Mouse (Mus musculus) neural tube, embryonic 11.5 days (tissue): ENCODE measurements around the gene Gm525. TPM values are rescaled to one million over a fixed set of nuclear protein-coding genes. Genes with fewer than 3 reads are reported as not detected.
A peak's percentile ranks its signal among the peaks of the same experiment; 100 is the strongest.

Source experiments
- ATAC-seq: fragments of 200-750 bp; cut with Nextera tagmentation; 2 replicates; pipeline ENCODE4 v1.8.0; 2017; ENCODE audit warnings: moderate number of reproducible peaks, mild to moderate bottlenecking, moderate TSS enrichment, moderate library complexity; ENCODE audit not compliant: insufficient read depth, low FRiP score, low TSS enrichment
- DNase-seq: peaks from one replicate; pipeline ENCODE4 v3.0.0-alpha.2; 2015; ENCODE audit warnings: low spot score
- H3K27ac ChIP-seq: fragments of 300-500 bp; sonication (generic); 2 replicates; pipeline ENCODE4 v1.5.1; 2014; ENCODE audit warnings: low read depth, mild to moderate bottlenecking, low read length
- H3K27me3 ChIP-seq: fragments of 300-500 bp; sonication (generic); 2 replicates; pipeline ENCODE4 v1.6.1; 2014; ENCODE audit warnings: mild to moderate bottlenecking, low read length, mixed read lengths; ENCODE audit not compliant: control insufficient read depth, insufficient read depth
- H3K36me3 ChIP-seq: fragments of 300-500 bp; sonication (generic); 2 replicates; pipeline ENCODE4 v1.6.1; 2014; ENCODE audit warnings: mild to moderate bottlenecking, low read length, moderate library complexity, mixed read lengths; ENCODE audit not compliant: control insufficient read depth, insufficient read depth
- H3K4me1 ChIP-seq: fragments of 300-500 bp; sonication (generic); 2 replicates; pipeline ENCODE4 v1.6.1; 2014; ENCODE audit warnings: low read length, mixed read lengths; ENCODE audit not compliant: control insufficient read depth, insufficient read depth
- H3K4me2 ChIP-seq: fragments of 300-500 bp; sonication (generic); 2 replicates; pipeline ENCODE4 v1.6.1; 2014; ENCODE audit warnings: low read depth, mild to moderate bottlenecking, moderate library complexity
- H3K4me3 ChIP-seq: fragments of 300-500 bp; sonication (generic); 2 replicates; pipeline ENCODE4 v1.5.1; 2014; ENCODE audit warnings: low read depth, low read length
- H3K9ac ChIP-seq: fragments of 300-500 bp; sonication (generic); 2 replicates; pipeline ENCODE4 v1.6.1; 2014; ENCODE audit warnings: mild to moderate bottlenecking, low read length
- H3K9me3 ChIP-seq: fragments of 300-500 bp; sonication (generic); 2 replicates; pipeline ENCODE4 v1.6.1; 2016; ENCODE audit warnings: low read length; ENCODE audit not compliant: control insufficient read depth
- WGBS: fragments of 180-500 bp; shearing (Covaris S2); extraction: QIAGEN DNeasy Blood & Tissue Kit; methylation state at CpG from one replicate; pipeline ENCODE4 v1.1.7; 2014; 5-methylcytosine and 5-hydroxymethylcytosine counted together
- polyA plus RNA-seq: library from polyadenylated mRNA; unstranded; fragments of >200 nt; fragmentation: Nextera tagmentation; extraction: Ambion mirVana; gene quantifications from 2 replicates; pipeline ENCODE4 v1.2.1, GENCODE M21; 2014

The Gm525 gene
- polyA plus RNA-seq = not detected in 2 replicates

DNA sequence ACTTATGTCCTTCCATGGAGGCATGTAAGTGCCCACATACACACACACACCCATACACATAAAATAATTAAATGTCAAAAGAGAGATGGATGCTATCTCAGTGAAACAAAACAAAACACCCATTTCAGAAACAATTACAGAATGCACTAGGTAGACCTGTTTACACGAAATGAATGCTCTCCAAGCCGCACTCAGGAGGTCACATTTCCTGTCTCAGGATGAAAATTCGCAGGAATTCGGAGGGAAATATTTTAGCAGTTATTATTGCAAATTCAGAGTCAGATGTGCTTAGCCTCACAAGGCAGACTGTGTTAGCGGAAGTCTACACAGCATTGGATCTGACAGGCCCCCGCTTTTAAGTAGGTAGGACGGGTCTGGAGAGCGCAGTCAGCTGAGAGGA is at the start of gene Gm525:
Gene Gm525, plus strand, starts transcription at position 301 of the 400 bp plus-strand sequence.
- Histone ChIP-seq H3K4me3 (no peak within 1 kb of the TSS), H3K9ac (no peak within 1 kb of the TSS), H3K36me3 (no peaks in the 10 kb centered on the region), H3K9me3 (no peaks in the 10 kb centered on the region), H3K4me1 (no peaks in the 10 kb centered on the region), H3K27ac (no peak within 1 kb of the TSS), H3K27me3 (no peaks in the 10 kb centered on the region), H3K4me2 (no peak within 1 kb of the TSS)
- no peak for ATAC-seq
- WGBS = 91% methylated on average over 8 of the region's 8 CpGs
- DNase-seq = no peak

GRCm38 (mm10) chr11:89024181-89024881 is 49.3 kb upstream of the Gm525 start:
- WGBS = 75% methylated on average over 11 of the region's 11 CpGs
- Histone ChIP-seq H3K4me1 (no peaks in the 10 kb centered on the region), H3K27me3 (no peaks in the 10 kb centered on the region), H3K9ac (no peak overlapping the region), H3K27ac (no peak overlapping the region), H3K4me2 (no peak overlapping the region), H3K9me3 (no peaks in the 10 kb centered on the region), H3K4me3 (no peak overlapping the region), H3K36me3 (no peaks in the 10 kb centered on the region)
- no peak for ATAC-seq
- DNase-seq = peak; percentile 26

DNA sequence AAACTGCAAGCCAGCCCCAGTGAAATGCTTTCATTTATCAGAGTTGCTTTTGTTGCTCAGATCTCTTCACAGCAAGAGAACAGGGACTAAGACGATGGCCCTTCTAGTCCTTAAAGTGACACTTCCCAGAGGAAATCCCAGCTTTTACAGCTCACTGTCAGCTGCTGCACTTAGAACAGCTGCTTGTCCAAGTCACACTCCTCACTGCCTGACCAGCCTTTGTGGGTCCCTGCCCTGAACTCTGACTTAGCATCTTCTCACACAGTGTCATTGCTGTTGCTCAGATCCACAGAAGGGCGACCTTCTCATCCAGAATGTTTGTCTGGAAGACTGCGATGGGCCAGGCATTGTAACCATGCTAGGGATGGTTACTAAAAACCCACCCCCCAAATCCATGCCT is 48.0 kb upstream of the Gm525 start:
- ATAC-seq = no peak
- WGBS = 85% methylated on average over 3 of the region's 3 CpGs

GRCm38 (mm10) chr11:89026117-89026516 is 47.5 kb upstream of the Gm525 start:
- H3K36me3 ChIP-seq = no peaks in the 10 kb centered on the region
- no peak overlapping the region for H3K27ac ChIP-seq
- ATAC-seq = no peak
- no peak overlapping the region for H3K4me2 ChIP-seq
- no peaks in the 10 kb centered on the region for H3K4me1 ChIP-seq
- DNase-seq = no peak
- WGBS = 94% methylated on average over 3 of the region's 3 CpGs
- H3K9me3 ChIP-seq = no peaks in the 10 kb centered on the region
- no peak overlapping the region for H3K4me3 ChIP-seq
- H3K27me3 ChIP-seq = no peaks in the 10 kb centered on the region
- H3K9ac ChIP-seq = no peak overlapping the region

More for the DNA sequence above, 48.0 kb upstream of the Gm525 start:
- no peak for DNase-seq
- Histone ChIP-seq H3K4me2 (no peak overlapping the region), H3K27me3 (no peaks in the 10 kb centered on the region), H3K4me3 (no peak overlapping the region), H3K27ac (no peak overlapping the region), H3K9ac (no peak overlapping the region), H3K36me3 (no peaks in the 10 kb centered on the region), H3K9me3 (no peaks in the 10 kb centered on the region), H3K4me1 (no peaks in the 10 kb centered on the region)

GRCm38 (mm10) chr11:89027955-89028361 is 45.7 kb upstream of the Gm525 start:
- Histone ChIP-seq H3K4me2 (no peak overlapping the region), H3K9me3 (no peaks in the 10 kb centered on the region), H3K9ac (no peak overlapping the region), H3K36me3 (no peaks in the 10 kb centered on the region), H3K4me3 (no peak overlapping the region), H3K4me1 (no peaks in the 10 kb centered on the region), H3K27me3 (no peaks in the 10 kb centered on the region), H3K27ac (no peak overlapping the region)
- WGBS = 68% methylated on average over 10 of the region's 10 CpGs
- ATAC-seq (no peak), DNase-seq (no peak)

DNA sequence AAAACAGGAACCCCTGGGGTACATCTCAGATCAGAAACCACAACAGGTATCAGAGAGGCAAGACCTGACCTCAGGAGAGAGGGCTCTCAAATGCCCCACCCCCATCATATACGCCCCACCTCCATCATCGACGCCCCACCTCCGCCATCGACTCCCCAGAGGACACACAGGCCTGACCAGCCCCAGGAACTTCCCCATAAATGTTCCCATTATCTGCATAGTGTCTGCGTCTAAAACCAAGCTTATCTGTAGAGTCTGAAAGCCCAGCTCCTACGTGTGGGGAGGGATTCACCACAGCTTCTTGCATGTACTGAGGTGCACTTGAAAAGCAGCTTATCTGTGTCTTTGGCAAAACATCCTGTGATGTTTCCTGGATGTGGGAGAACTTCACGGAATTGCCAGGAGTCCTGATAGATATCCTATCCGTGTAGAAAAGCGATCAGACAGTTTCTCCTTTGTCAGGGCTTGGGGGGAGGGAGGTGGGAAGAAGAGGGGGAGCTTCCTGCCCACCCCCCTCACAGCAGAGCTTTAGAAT is 44.7 kb upstream of the Gm525 start:
- 66% methylated on average over 10 of the region's 10 CpGs for WGBS
- no peak for ATAC-seq
- H3K9me3 ChIP-seq = no peaks in the 10 kb centered on the region

GRCm38 (mm10) chr11:89030552-89030951 is 43.1 kb upstream of the Gm525 start:
- WGBS = 77% methylated on average over 6 of the region's 6 CpGs
- Histone ChIP-seq H3K36me3 (no peaks in the 10 kb centered on the region), H3K27ac (no peak overlapping the region), H3K4me3 (no peak overlapping the region), H3K9me3 (no peaks in the 10 kb centered on the region), H3K9ac (no peak overlapping the region), H3K4me2 (no peak overlapping the region), H3K27me3 (no peaks in the 10 kb centered on the region), H3K4me1 (no peaks in the 10 kb centered on the region)
- ATAC-seq = no peak
- no peak for DNase-seq

More for the DNA sequence above, 44.7 kb upstream of the Gm525 start:
- Histone ChIP-seq H3K36me3 (no peaks in the 10 kb centered on the region), H3K27ac (no peak overlapping the region), H3K4me1 (no peaks in the 10 kb centered on the region), H3K27me3 (no peaks in the 10 kb centered on the region), H3K4me3 (no peak overlapping the region), H3K4me2 (no peak overlapping the region), H3K9ac (no peak overlapping the region)
- no peak for DNase-seq

DNA sequence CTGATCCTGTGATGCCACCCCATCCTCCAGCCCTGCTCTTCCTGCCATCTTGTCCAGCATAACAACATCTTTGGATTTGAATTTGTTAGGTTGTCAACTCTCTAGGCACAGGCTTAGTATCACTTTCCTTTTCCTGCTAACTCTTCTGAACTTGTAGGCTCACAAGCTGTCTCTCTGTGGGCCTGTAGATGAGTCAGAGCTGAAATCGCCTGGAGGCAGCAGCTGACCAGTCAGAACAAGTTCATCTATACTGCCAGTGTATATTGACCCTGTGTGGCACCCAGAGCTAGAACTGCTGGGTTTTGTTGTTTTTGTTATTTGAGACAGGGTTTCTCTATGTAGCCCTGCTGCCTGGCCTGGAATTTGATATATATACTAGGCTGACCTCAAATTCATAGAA is 42.5 kb upstream of the Gm525 start:
- Histone ChIP-seq H3K4me2 (no peak overlapping the region), H3K27me3 (no peaks in the 10 kb centered on the region), H3K4me1 (no peaks in the 10 kb centered on the region), H3K9me3 (no peaks in the 10 kb centered on the region), H3K9ac (no peak overlapping the region), H3K36me3 (no peaks in the 10 kb centered on the region), H3K27ac (no peak overlapping the region), H3K4me3 (no peak overlapping the region)
- WGBS = 67% methylated on average over 1 of the region's 1 CpGs
- ATAC-seq = no peak
- DNase-seq = no peak

DNA sequence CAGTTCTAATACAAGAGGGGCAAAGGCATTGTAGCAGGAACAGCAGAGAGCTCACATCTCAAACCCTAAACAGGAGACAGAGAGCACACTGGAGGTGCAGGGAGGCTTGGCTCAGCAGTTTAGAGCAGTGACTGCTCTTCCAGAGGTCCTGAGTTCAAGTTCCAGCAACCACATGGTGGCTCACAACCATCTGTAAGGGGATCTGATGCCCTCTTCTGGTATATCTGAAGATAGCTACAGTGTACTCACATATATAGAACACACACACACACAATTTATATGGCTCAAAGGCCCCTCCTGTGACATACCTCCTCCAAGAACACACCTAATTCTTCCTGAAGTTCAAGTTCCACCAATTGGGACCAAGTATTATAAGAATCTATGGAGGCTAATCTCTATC is 39.0 kb upstream of the Gm525 start:
- H3K4me3 ChIP-seq = no peak overlapping the region
- ATAC-seq = no peak
- DNase-seq = no peak

More for the DNA sequence above, 39.0 kb upstream of the Gm525 start:
- no peak overlapping the region for H3K9ac ChIP-seq
- H3K27me3 ChIP-seq = no peaks in the 10 kb centered on the region
- H3K27ac ChIP-seq = no peak overlapping the region
- no peaks in the 10 kb centered on the region for H3K4me1 ChIP-seq
- H3K4me2 ChIP-seq = no peak overlapping the region
- no peaks in the 10 kb centered on the region for H3K36me3 ChIP-seq
- no peaks in the 10 kb centered on the region for H3K9me3 ChIP-seq
